Mouse (Mus musculus) neural tube, embryonic 10.5 days (tissue): ENCODE data around the gene Pdik1l.
A peak's percentile ranks its signal among the peaks of the same experiment; 100 is the strongest.

Experiments used
- DNase-seq: peaks from one replicate; pipeline ENCODE4 v3.0.0-alpha.2; 2017; ENCODE audit warnings: low spot score; ENCODE audit errors: extremely low spot score

The Pdik1l gene

GRCm38 (mm10) chr4:134287575-134288025 lies at the start of gene Pdik1l:
Gene Pdik1l (minus strand): TSS chr4:134287895.
- DNase-seq: peak; percentile 84

- DNase-seq: no peak
These were observed 42.6 kb upstream of the Pdik1l start for GRCm38 (mm10) chr4:134330281-134330680.

- no peak for DNase-seq
These were observed 41.1 kb upstream of the Pdik1l start for GRCm38 (mm10) chr4:134328832-134329231.

GRCm38 (mm10) chr4:134328151-134328550 lies 40.5 kb upstream of the Pdik1l start:
- DNase-seq: no peak

GRCm38 (mm10) chr4:134326859-134327530 lies 39.3 kb upstream of the Pdik1l start:
- DNase-seq: no peak

- DNase-seq: no peak
These were observed 37.0 kb upstream of the Pdik1l start for GRCm38 (mm10) chr4:134324655-134325054.

- no peak for DNase-seq
These were observed 33.8 kb upstream of the Pdik1l start for GRCm38 (mm10) chr4:134321524-134321923.

GRCm38 (mm10) chr4:134319674-134320073 lies 32.0 kb upstream of the Pdik1l start:
- DNase-seq: no peak

GRCm38 (mm10) chr4:134319074-134319473 lies 31.4 kb upstream of the Pdik1l start:
- DNase-seq: no peak

- no peak for DNase-seq
These were observed 28.7 kb upstream of the Pdik1l start for GRCm38 (mm10) chr4:134316390-134316789.

- no peak for DNase-seq
These were observed 27.8 kb upstream of the Pdik1l start for GRCm38 (mm10) chr4:134315470-134315869.

GRCm38 (mm10) chr4:134314876-134315275 lies 27.2 kb upstream of the Pdik1l start, which contains the start of gene Trim63:
Gene Trim63 (plus strand): TSS chr4:134315120.
- DNase-seq: peak; percentile 27

GRCm38 (mm10) chr4:134314081-134314655 lies 26.5 kb upstream of the Pdik1l start:
- no peak for DNase-seq

GRCm38 (mm10) chr4:134312901-134313300 lies 25.2 kb upstream of the Pdik1l start:
- no peak for DNase-seq

- DNase-seq: no peak
These were observed 24.6 kb upstream of the Pdik1l start for GRCm38 (mm10) chr4:134312341-134312740.

GRCm38 (mm10) chr4:134311784-134312183 lies 24.1 kb upstream of the Pdik1l start:
- DNase-seq: no peak

GRCm38 (mm10) chr4:134310656-134311055 lies 23.0 kb upstream of the Pdik1l start:
- DNase-seq: no peak

- DNase-seq: no peak
These were observed 22.4 kb upstream of the Pdik1l start for GRCm38 (mm10) chr4:134310106-134310505.

- peak; percentile 20 for DNase-seq
These were observed 19.8 kb upstream of the Pdik1l start for GRCm38 (mm10) chr4:134307367-134308072.

- no peak for DNase-seq
These were observed 19.3 kb upstream of the Pdik1l start for GRCm38 (mm10) chr4:134306963-134307362.

GRCm38 (mm10) chr4:134302084-134302483 lies 14.4 kb upstream of the Pdik1l start:
- DNase-seq: no peak

- no peak for DNase-seq
These were observed 12.6 kb upstream of the Pdik1l start for GRCm38 (mm10) chr4:134300316-134300715.

- DNase-seq: no peak
These were observed 11.8 kb upstream of the Pdik1l start for GRCm38 (mm10) chr4:134299498-134299810.
